Mouse (Mus musculus) fibroblast of lung, adult 2 months (primary cell): ENCODE measurements around the gene Capn11.
"Not testable (repeated sequence)": the region's sequence is repeated elsewhere in the genome, so short reads cannot be mapped to it uniquely, and the experiment has no call there.

Experiments used
- DNase-seq: peaks from one replicate; pipeline ENCODE4 v3.0.0-alpha.2; 2011; ENCODE audit warnings: low read depth

Gene Capn11

GRCm38 (mm10) chr17:45628885-45629855 lies 30.0 kb downstream of the Capn11 start:
- no peak for DNase-seq

DNA sequence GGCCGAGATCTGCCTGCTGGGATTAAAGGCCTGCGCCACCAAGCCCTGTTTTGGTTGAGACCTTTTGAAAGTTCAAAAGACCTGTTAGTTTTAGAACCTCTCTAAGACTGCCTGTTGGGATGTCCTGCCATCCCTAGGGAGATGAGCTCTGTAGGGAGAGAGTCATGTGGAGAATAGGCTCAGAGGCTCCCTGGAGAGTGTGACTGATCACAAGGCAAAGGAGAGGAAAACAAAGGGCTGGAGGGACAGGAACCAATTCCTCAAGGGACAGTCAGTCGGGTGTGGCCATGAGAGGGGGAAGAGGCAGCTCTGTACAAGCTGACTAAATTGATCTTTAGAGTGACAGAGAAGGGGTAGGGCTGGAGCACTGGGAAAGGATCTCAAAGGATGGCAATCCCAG lies 31.0 kb downstream of the Capn11 start:
- no peak for DNase-seq

DNA sequence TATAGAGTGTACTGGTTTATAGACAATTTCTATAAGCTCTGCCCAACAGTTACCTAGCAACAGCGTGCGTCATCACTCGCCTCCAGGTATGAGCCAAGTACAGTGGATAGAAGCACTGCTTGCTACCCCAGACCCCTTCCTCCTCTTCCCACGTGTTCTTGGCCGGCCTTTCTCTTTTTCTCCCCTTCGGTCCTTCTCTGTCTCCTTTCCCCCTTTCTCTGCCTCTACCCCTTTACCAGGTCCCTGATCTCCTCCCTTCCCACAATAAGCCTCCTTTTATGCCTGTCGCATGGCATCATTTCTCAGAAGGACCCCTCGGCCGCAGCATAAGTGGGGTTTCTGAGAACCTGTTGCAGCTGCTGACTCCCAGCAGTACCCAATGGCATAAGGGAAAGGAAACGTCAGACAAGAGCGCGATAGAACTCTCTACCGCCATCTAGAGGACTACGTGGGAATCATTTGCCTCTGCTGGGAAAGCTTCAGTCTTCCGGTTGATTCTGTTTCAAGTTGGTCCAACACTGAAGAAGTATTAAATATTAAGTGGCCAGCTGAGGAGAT lies 32.5 kb downstream of the Capn11 start:
- DNase-seq: peak; percentile 68

DNA sequence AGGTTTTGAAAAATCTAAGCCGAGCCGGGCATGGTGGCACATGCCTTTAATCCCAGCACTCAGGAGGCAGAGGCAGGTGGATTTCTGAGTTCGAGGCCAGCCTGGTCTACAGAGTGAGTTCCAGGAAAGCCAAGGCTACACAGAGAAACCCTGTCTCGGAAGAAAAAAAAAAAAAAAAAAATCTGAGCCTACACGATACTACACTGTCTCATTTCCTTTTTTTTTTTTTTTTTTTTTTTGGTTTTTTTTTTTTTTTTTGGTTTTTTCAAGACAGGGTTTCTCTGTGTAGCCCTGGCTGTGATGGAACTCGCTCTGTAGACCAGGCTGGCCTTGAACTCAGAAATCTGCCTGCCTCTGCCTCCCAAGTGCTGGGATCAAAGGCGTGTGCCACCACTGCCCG lies 35.7 kb downstream of the Capn11 start:
- DNase-seq: not testable (repeated sequence)

GRCm38 (mm10) chr17:45619386-45620256 lies 39.5 kb downstream of the Capn11 start:
- no peak for DNase-seq

DNA sequence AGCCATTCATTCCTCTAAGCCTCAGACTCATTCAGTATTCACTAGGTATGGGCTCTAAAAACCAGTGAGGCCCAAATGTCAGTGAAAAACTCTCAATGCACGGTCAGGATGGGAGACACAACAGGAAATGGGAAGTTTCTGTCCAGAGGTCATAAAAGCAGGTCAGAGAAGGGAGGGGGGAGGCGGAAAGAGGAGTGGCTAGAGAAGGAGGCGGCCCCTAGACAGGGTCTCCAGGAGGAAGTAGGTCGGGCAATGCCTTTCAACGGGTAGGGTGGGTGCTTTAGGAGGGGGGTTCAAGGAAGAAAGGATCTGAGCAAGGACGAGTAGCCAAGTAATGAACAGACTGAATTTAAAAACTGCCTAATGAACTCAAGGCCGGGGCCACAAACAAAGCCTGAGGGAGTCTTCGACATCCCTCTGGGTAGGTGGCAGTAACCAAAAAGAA lies 40.2 kb downstream of the Capn11 start:
- no peak for DNase-seq

DNA sequence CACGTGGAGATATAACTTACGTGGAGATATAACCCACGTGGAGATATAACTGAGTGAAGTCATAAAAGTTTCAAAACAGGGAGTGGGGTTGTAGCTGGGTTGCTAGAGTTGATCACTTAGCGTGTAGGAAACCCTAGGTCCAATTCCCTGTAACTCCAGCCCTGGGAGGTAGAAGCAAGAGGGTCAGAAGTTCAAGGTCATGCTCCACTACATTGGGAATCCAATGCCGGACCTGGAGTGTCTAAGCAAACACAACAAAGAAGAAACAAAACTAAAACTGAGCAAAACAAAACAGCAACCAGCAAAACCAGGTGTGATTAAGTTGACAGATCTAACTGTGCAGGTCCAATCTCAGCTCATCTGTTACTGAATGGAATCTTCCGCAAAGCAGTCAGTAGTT lies 41.5 kb downstream of the Capn11 start:
- DNase-seq: no peak

GRCm38 (mm10) chr17:45616679-45617078 lies 42.4 kb downstream of the Capn11 start:
- no peak for DNase-seq

GRCm38 (mm10) chr17:45616046-45616650 lies 43.0 kb downstream of the Capn11 start:
- DNase-seq: peak; percentile 41

DNA sequence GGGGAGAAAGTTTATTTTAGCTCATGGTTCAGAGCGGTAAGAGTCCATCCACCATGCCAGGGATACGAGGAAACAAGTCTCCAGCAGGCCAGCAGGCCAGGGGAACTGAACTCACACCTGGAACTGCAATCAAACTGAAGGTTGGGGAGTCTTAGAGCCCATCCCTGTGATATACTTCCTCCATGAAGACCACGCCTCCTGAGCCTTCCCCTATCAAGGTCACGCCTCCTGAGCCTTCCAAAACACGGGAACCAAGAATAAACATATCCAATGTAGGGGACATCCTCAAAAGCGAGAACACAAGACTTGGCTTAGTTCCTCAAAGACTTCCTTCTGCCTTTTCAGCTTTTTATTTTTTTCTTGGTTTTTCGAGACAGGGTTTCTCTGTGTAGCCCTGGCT lies 46.2 kb downstream of the Capn11 start:
- DNase-seq: no peak

GRCm38 (mm10) chr17:45612008-45612407 lies 47.1 kb downstream of the Capn11 start:
- no peak for DNase-seq

GRCm38 (mm10) chr17:45610144-45610866 lies 48.8 kb downstream of the Capn11 start:
- no peak for DNase-seq

DNA sequence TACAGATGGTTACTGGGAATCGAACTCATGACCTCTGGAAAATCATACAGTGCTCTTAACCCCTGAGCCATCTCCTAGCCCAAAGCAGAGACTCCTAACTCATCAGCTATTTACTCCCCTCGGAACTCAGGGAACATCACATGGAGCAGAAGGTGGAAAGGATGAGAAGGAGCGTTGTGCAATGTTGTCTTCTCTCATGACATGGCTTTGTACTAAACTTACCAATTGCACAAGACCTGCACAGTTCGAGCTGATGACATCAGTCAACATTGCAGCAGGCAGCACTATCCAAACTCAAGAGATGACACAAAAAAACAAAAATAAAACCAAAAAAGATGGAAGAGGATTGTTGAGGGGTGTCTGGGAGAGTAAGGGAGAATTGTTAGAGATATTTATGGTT lies 50.7 kb downstream of the Capn11 start:
- DNase-seq: no peak

DNA sequence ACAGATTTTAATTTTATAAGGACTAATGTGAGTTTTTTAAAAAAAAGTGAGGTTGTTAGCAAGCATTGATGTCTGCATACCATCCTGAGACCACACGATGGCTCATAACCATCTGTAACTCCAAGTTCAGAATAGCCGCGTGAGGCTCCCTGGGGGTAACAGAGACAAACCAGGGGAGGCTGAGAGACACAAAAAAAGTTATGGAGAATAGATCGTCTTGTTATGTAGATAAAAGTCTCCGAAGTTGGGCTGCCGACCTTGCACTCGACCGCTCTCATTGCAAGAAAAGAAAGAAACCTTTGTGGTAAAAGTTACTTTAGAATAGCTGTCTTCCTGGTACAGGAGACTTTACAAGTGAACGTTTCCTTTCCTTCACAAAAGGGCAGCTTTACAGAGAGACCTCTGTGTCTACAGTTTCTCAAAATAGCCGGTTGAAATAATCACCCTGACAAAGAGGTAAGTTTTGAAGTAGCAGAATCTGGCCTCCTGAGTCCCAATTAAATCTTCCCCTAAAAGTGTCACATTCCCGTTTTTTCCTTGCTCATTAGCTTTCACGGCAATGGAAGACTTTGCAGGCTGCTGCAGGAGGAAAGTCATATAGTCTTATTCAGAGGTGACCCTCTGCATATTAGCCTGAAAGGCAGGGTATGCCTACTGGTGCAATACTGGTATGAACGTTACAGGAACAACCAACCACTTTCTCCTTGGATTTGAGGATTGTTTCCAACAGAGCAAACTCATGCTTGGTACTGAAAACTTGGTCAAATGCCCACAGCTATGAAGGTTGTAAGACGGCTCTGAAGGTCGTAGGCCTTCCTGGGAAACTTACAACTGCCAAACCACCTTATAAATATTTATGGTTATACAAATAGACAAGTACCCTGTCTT lies 51.9 kb downstream of the Capn11 start:
- no peak for DNase-seq

DNA sequence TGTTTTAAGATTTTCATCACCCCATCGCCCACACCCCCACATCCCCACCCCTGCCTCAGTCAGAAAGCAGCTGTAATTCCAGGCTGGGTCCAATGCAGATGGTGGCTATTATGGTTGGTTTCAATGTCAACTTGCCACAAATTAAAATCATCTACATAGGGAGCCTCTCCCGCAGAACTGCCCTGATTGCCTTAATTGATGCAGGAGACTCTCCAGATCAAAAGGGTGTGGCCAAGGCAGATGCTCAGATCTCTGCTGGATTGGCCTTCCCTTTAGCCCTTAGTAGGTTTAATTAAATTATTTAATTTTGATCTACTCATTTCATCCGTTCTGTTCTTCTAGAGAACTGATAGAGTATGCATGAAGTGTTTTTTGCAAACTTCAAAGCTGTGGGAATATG lies 56.1 kb downstream of the Capn11 start:
- no peak for DNase-seq

DNA sequence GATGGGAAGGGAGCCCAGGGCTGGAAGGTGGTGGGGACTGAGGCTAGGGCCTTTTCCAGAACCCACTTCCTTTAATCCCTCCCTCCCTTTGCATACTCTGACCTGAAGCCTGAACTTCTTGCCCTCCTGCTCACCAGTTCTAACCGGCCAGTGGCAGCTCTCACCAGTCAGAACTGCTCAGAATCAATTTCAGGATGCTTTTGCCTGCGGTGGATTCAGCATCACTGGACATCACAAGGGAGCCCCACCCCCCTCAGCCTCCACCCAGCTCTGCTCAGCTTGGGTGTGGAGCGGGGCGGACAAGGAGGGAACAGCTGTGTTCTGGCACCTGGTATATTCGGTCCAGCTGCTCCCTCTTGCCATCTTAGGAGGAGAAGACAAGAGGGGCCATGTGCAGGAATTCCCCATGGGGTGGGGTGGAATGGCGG lies 57.2 kb downstream of the Capn11 start, which contains the start of gene Mymx:
Mymx (minus strand) TSS at position 226 of the 428 bp plus-strand sequence.
- no peak for DNase-seq

DNA sequence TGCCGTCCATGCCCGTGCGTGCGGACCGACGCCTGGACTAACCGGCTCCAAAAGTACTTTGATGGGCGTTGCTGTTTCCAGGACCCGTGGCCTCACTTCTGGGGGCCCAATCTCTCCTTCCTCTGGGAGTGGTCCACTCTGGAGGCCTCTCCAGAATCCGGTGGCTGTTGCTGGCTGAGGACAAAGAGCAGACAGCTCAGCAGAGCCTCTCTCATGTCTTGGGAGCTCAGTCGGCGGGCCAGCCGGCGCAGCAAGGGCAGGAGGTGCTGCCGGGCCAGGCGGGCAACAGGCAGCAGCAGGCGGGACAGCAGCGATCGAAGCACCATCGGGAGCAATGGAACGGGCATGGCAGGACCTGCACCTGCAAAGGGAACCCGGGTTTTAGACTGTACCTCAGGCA lies 57.8 kb downstream of the Capn11 start:
- no peak for DNase-seq

GRCm38 (mm10) chr17:45600267-45600666 lies 58.9 kb downstream of the Capn11 start:
- DNase-seq: no peak

GRCm38 (mm10) chr17:45599446-45600242 lies 59.5 kb downstream of the Capn11 start, which contains the start of gene Slc29a1:
Gene Slc29a1, minus strand, starts transcription at chr17:45599606.
- DNase-seq: no peak
